Mouse (Mus musculus): Measurements from ENCODE around the gene Shh. TPM values are rescaled to one million over a fixed set of nuclear protein-coding genes. Genes with fewer than 3 reads are reported as not detected.

Gene Shh
- total RNA-seq, 4 experiments from 2014 or later, result not detected

DNA sequence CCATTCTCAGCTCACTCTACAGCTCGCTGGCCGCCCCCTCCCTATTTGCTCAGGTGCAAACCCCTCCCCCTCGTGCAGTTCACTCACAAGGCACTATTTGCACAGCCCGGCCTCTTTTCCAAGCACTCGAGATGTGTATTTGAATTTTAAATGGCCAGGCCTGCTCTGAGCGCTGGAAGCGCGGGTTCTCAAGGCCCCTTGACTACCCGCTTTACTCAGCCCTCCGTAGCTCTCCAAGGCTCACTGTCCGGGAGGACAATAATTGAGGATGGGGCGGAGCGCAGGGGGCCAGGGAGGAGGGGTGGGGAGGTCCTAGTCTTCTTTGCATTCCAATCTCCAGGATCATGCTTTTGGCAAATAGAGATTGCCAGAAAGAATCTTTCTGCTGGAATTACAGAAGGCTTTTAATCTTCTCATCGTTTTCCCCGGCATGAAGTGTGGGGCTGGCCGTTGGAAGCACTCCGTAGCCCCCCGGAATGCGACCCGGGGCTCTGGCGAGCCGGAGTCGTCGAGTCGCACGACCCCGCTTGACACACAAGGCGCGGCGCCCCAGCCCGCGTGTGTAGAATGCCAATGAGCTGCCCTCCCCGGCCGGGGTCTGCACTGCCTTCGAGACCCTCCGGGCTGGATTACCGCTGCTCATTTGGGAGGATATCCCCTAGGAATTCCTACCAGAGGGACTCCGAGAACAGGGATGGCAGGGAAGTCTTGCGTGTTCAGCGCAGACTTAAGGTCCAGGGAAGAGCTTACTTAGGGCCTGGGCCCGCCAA is 7.4 kb downstream of the Shh start:
- no peak for DNase-seq (ENCODE audit: low spot score in 2 of 2)

DNA sequence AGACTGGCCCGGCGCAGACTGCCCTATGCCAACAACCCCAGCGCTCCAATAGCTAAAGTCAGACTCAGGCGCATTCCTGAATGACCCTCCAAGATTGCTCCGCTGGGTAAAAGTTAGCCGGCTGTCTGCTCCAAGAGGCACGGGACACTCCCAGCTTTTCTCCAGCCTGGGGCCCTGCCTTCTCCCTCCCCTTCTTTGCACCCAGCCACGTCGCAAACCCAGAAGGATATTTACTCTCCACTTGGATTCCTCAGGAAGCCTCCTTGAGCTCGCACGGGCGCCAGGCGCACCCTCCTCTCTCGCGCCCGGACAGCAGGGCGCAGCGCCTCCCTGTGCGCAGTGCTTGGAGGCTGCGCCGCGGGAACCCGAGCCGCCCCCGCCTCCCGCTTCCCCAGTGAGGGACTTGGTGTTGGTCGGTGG is 8.2 kb downstream of the Shh start:
- no peak for DNase-seq (ENCODE audit: low spot score in 2 of 2)

DNA sequence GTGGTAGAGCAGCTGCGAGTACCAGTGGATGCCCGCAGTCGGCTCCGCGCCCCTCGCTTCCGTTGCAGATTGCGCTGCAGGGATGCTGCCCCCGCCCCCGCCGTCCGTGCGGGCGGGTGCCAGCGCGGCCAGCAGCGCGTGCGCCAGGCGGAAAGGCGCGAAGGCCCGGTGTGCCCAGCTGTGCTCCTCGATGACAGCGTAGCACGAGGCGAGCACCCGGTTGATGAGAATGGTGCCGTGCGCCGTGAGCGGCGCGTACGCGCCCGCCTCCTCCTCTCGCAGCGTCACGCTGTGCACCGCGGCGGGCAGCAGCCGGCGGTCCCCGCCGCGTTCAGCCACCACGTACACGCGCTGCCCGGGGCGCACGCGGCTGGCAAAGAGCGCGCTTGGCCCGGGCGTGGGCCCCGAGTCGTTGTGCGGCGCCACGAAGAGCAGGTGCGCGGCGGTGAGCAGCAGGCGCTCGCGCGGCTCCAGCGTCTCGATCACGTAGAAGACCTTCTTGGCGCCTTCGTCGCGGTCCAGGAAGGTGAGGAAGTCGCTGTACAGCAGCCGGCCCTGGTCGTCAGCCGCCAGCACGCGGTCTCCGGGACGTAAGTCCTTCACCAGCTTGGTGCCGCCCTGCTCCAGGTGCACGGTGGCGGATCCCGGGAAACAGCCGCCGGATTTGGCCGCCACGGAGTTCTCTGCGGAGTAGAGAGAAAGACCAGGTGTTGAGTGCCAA is 9.0 kb downstream of the Shh start:
- DNase-seq (ENCODE audit: low spot score in 2 of 2), result no peak

DNA sequence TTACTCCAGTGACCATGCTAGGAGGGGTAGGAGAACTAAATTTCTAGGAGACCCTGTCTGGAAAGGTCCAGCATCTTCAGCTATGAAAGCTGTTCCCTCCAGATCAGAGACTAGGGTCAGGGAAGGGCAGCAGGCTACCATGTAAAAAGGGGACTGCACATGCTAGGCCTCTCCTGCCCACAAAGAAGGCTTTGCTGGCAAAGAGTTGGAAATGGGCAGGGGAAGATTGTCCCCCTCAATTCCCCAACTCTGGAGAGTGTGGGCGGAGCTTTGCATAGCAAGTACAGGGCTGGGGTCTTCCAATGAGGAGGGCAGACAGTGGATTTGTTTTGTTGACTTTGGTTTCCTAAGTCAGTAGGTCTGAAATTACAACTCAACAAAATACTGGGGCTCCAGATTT is 10.7 kb downstream of the Shh start:
- peak in 1 of 2 experiments; percentile 0 for DNase-seq (ENCODE audit: low spot score in 2 of 2)

DNA sequence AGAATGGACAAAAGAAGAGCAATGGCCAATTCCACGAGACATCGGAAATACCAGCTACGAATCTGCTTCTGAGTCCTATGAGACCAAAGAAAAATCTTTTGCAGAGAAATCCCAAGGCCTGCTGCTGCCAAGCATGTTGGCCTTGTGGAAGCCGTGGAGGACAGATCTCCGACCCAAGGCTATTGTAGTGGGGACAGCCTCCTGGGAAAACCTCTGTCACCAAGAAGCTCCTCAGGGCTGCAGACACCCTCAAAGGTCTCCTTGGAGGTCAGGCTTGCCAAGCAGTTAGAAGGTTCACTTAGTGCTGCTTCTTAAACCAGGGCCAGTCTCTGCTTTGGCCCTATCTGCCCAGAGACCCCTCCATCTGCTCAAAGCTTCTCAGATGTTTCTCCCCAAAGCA is 11.3 kb downstream of the Shh start:
- no peak for DNase-seq (ENCODE audit: low spot score in 2 of 2)

DNA sequence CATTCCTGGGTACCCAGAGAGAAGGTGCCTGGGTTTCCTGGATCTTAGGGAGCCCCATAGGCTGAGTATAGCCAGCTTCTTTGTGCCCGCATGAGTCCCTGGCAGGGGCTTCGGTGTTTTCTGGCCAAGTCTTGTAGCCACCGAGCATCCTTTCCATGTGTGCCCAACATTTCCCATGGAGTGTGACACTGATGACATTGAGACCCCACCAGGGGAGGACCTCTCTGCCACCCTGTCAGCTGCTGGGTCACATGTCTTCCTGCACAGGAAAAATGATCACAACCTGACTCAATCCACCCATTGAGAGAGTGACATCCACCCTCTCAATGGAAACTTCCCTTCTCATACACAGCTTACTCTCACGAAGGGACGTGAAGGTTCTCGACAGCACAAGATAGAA is 12.5 kb downstream of the Shh start:
- DNase-seq (ENCODE audit: low spot score in 2 of 2), result peak in 1 of 2 experiments; percentile 1

DNA sequence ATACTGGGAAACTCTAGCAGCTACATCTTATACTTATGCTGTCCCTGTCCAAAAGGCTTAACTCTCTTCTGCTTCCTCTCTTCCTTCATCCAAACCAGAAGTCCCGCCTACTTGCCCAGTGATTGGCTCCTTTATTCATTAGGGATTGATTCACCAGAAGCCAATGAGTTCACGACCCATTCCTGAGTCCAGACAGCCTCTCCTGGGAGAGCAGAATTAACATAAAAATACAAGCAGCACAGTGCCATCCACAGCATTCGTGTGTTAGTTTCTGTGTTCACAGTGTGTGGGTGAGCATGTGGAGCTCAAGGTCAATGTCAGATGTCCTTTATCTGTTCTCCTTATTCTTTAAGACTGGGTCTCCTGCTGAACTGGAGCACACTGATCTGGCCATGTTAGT is 13.5 kb downstream of the Shh start:
- no peak for DNase-seq (ENCODE audit: low spot score in 2 of 2)

DNA sequence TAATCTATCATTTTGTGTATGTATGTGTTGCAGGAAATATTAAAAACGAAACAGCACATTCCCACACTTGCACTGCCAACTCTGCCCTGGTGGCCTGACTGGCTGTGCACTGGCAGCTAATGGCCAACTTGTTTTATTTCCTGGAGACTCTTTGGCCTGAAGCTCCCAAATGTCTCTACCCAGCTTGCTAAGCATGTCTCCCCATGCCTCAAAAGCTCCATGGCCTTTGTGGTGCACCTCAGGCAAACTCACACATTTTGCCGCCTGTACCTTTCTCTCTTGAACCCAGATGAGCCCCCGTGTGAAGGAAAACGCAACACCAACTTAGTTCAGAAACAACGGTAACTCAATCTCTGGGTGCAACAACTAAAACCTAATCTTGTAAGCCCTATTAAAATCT is 14.0 kb downstream of the Shh start:
- DNase-seq (ENCODE audit: low spot score in 2 of 2), result no peak

DNA sequence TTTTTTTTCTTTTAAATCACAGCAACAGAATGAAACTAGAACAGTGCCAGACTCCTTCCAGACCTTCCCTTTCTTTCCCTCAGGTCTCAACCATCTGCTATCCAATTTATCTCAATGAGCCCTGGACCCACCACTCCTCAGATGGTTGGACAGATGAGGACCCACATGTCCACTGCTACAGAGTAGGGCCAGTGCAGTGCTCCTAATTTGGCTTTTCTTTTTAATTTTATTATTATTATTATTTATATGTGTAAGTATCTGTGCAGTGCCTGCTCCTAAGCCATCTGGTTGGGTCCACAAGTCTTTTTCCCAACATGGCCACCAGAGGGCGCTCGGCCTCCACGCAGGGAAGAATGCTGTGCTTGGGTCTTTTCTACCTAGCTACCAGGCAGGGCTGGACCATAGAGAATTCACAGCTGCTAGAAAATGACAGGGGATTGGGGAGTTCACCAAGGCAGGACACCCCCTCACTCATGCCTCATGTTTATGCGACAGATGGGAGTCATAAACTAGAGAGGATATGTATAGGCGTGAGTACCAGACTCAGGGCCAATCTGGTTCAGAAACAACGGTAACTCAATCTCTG is 15.9 kb downstream of the Shh start:
- peak; percentile 38 to 40 for DNase-seq (ENCODE audit: low spot score in 2 of 2)

DNA sequence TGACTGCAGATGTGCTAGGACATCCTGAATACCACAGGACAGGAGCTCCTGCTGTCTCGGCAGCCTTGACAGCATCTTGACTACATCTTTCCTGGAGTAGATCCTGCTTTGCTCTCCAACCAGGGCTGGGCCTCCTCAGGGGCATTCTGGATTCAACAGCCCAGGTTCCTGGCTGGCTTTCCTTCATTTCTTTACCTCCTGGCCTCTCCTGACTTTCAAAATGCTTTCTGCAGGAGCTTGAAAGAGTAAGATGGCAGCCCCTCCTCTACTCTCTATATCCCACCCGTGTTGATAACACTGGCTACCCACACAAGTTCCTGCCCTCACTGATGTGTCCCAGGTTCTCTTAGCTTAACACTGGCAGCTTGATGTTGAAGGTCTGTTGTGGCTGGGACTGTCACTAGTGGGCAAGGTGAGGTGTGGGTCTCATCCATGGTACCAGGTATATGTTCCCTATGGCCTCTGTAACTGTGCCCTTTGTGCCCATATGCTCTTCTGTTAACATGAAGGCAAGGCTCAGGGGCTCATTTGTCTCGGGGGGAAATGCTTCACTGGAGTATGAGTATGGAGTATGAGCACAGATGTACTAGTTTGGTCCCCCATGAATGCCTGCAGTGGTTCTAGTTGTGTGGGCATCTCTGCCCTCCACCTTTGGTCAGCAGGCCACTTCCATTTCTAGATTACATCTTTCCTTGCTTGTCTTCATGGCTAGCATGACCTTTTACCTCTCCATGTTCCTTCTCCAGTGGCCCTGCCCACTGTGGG is 16.7 kb downstream of the Shh start:
- DNase-seq (ENCODE audit: low spot score in 2 of 2), result no peak

DNA sequence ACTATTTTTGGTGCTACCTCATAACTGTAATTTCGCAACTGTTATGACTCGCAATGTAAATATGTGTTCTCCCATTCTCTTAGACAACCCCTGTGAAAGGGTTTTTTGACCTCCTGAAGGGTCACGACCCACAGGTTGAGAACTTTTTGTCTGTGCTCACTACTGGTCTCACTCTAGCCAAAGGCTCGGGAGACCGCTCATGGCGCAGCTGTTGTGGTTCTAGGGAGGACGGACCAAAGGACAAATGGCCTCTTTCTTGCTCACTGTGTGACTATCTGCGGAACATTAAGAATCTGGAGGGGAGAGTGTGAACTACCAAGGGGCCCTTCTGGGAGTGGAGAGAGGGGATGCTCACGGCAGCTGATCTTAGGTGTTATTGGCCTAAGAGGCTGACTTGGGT is 41.1 kb downstream of the Shh start:
- DNase-seq (ENCODE audit: low spot score in 2 of 2), result no peak

DNA sequence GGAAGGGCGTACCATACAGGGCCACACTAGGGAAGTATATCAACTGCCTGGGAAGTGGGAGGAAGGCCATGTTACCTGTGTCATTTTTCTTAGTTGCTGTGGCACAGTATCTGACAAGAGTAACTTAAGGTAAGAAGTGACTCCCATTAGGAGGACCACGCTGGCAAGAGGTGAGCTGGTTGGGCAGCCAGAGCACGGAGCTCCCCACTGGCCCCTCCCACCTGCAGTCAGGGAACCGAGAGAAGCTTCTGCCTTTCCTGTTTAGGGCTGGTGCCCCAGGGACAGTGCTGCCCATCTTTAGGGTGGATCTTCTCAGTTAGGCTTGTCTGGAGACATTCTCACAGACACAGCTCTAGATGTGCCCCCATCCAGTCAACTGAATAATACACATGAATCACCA is 43.3 kb downstream of the Shh start:
- no peak for DNase-seq (ENCODE audit: low spot score in 2 of 2)

DNA sequence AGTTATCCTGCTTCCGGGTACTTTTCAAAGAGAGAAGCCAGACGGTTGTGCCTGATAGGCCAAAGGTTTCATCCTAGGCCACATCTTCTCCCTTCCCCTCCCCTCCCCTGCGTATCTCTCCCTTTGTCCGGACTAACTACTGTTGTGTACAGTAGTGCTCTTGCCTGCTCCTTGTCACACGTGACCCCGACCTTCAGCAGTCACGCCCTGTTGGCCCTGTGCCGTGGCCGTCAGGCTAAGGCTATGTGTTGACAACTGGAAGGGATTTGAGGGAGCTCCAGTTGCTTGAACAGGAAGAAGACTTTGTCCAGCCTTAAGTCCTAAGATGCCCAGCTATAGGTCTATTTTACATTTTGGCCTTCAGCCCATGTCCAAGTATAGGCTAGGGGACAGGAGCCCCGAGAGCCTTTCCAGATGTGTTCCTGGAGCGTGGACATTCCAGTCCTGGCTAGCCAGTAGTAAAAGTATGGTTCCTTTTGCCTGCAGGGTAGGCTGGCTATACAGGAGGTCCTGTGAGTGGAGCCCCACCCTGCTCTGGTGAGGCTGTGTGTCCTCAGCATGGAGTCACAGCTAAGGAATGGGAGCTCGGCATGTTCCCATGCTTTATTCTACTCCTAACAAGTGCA is 47.3 kb downstream of the Shh start:
- DNase-seq (ENCODE audit: low spot score in 2 of 2), result no peak

DNA sequence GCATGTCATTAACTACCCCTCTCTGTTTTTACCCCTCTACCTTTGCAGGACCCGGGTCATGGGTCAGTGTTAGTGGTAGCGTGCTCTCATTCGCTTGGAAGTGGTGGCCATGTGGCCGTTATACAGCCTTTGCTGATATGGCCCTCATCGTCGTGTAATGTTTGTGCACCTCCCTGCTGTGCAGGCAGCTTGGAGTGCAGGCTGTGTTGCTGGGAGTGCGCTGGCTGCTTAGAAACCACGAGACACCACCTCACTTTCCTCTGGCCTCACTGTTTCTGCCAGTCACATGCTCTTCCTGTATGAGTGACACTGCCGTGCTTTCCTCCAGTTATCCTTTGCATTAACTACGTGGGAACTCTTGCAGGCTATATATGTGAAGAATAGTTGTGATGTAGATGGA is 48.3 kb downstream of the Shh start:
- DNase-seq (ENCODE audit: low spot score in 2 of 2), result no peak

DNA sequence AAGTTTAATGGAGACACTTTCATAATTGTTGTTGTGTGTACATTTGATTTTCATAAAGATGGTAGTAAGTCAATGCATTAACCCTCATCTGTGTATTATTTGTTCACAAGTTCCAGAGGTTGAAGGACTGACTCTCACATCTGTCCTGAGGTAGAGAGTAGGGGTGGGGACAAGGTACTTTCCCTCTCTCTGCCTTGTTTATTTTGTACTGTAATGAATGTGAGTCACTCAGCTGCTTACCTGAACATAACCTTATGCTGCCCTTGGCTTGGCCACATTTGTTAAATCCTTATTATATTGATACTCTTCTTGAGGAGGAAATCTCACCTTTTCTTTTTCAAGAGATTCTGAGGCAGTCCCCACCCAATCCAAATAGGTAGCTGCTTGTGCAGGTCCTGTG is 51.0 kb downstream of the Shh start:
- DNase-seq (ENCODE audit: low spot score in 2 of 2), result no peak

DNA sequence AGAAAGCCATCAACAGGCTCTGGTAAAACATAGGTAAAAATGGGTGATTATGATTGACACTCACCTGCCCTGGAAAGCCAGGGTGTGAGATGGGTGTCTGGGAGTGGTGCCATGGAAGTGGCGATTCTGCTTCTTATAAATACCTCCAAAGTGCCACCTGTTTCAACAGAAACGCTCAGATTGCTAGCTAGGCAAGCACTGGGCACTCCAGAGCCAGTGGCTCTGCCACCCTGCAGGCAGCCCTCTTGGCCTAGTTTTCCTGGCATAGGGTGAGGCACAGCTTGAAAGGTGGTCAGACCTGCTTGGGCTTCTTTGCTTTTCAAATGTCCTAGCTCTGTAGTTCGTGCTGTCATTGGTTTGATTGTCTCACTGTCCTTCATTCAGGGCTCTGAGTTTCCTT is 53.0 kb downstream of the Shh start:
- DNase-seq (ENCODE audit: low spot score in 2 of 2), result no peak

DNA sequence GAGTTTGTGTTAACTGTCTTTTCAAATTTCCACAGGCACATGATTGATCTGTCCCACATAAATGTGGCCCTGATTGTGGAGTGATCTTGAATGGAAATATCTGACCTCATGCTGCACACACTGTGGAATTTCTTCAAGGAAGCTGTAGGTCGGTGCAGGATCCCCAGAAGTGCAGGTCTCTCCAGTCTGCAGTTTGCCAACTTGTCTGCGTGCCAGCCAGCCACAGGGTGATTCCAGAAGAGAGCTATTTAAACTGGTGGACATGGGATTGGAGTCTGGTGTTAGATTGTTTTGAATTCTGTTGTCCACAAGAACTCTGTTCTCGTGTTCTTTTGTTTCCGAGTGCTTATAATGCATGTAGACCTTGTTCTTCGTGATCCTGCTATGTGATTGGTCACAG is 53.5 kb downstream of the Shh start:
- DNase-seq (ENCODE audit: low spot score in 2 of 2), result no peak

DNA sequence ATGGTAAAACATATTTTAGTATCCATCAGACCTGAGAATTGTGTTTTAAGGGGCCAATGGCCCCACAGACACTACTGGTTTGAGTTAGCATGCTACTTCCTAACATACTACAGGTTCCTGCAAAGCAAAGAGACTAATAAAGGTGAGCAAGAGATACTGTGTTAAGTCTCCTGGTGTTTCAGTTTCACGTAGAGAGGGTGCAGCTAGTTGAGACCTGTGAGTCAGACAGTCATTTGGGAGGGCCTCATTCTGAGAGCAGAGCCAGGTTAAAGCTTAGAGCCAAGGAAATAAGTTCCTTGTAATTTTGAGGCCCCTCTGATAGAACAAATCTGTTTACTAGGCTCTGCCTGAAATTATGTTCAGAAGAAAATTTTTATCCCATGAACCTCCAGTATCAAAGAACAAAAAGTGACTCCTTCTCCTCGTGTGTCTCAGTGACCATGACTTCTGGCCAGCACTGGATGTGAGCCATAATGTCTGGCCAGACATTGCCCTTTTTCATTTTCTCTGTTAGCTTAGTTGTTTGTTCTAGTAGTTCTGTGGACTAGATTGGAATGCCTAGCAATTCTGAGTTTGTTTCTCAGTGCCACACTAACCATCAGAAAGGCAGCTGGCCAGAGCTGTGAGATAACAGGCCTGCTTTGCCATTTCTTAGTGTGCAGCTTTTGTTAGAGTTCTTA is 54.9 kb downstream of the Shh start:
- no peak for DNase-seq (ENCODE audit: low spot score in 2 of 2)
